Mouse (Mus musculus): ENCODE measurements around the gene Lair1.
A peak's percentile ranks its signal among the peaks of the same experiment; 100 is the strongest.
"Not testable (repeated sequence)": the region's sequence is repeated elsewhere in the genome, so short reads cannot be mapped to it uniquely, and the experiment has no call there.

The Lair1 gene

DNA sequence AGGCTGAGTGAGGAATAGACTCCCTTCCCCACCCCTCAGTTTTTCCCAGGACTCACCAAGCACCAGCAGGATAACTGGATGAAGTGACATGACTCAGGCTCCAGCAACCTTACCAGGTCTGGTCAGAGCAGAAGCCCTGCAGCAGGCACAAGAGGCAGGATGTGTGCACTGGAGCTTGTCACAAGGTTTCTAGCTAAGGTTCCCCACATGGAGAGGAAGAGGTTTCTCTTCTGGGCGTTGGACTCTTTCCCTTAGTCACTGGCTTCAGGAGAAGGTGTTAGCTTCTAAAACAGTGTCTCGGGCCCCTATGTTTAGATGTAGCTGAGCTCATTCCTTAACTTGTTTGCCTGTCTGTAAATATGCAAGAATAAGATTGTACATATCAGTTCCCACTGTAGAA, at the start of gene Lair1:
Gene Lair1, minus strand, starts transcription at position 192 of the 400 bp plus-strand sequence.
- DNase-seq, result peak in 1 of 2 experiments; percentile 36

DNA sequence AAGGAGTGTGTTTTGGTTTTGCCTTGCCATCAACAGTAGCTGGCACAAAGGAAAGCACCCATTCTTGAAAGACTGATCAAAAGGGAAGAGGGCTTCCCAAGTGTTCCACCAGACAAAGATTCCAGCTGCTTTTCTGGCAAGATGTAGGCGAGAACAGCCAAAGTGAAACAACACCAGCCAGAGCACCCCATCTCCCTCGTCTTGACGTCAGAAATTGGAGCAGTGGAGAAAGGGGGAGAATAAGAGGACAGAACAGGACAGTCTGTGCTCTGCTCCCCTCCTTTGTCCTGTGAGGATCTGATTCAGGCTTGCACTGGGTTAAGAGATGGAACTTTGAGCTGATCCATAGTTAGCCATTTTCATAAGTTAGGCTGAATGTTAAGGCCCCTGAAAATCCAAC, 48.8 kb upstream of the Lair1 start:
- DNase-seq, result no peak

DNA sequence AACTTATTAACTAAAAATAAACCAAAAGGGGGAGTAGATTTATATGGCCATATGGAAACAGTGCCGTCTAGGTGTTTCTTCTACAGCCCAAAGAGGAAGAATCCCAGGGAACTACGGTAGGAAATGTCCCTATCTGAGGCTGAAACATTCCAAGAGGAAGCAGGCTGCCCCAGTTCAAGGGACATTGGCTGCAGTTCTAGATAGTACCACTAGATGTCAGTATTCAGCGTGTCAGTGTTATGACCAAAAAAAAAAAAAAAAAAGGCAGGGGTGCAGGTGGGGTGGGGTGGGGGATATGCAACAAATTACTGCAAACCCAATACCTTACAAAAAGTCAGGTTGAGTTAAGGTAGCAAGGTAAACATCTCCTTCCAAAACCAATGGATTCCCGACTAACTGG, 40.4 kb upstream of the Lair1 start:
- DNase-seq, result no peak

DNA sequence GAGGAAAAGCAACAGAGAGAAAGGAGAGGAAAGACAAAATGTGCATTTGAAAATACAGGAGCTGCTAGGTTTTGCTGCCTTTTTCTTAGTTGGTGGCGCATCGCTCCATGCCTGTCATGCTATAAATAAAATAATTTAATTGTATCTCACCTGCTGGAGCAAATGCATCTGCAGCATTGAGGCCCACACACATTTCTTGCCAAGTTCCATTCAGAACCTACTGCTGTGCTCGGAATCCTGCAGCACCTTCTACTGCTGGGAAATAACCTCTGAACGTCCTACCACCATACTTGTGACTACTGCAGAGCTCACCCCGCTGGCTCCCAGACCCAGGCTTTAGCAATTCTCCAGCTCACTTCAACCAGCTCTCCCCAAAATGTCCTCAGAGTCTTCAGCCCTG, 38.1 kb upstream of the Lair1 start:
- no peak for DNase-seq

- DNase-seq, result no peak
Measured at GRCm38 (mm10) chr7:4098832-4099231, 35.8 kb upstream of the Lair1 start.

DNA sequence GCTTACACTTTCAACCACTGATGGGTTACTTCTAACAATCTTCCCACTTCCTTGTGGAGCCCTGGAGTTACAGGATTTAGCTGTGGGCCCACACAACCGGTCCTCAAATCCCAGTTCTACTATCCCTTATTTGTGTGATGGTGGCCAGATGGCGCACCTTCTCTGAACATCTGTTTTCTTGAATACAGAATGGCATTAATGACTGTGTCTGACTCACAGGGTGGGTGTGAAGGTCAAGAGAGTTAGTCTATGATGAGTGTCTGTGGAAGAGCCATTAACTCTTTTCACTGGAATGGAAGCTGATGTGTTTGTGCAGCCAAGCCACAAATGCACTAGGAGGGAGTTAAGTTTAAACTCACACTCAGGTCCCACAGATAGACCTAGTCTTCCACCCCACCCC, 35.3 kb upstream of the Lair1 start:
- DNase-seq, result no peak

GRCm38 (mm10) chr7:4091170-4091569, 28.2 kb upstream of the Lair1 start:
- DNase-seq, result no peak

DNA sequence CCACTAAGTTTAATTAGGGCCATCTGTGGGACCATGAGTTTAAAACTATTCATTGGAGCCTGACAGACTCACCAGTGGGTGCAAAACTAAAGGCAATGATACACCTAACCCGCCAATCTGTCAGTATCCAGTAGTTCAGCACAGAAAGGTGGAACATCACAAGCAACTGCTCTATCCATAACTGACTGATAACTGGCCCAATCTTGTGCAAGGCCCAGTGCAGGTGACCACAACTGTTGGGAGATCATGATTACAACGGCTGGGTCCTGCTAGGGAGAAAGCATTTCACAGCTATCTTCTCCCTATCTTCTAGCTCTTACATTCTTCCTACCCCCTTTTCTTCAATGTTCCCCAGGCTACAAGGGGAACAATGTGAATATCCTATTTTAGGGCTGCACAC, 25.7 kb upstream of the Lair1 start:
- DNase-seq, result no peak

DNA sequence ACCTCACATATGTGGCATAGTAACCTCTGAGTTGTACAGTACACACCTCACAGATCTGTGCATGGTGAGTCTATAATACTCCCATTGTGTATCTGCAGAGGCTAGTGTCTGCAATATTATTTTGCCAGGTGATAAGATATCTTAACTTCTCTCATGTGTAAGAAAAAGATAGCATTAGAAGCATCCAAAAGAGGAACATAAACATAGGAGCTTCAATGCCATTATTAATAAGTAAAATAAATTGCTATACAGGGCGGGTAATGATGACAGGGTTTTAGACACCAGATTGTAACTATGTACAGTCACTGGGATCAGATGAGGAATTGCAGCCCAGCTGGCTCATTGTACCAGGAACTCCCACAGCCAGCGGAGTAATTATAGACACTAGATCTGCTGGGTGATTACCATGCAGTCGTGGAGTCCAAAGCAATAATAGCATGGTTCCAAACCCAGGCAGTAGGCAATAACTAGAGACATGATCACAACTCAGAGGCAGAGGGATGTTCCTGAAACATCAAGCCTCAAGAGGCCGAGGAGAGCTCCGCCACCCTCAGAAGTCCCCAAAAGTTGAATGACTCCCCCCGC, 25.0 kb upstream of the Lair1 start:
- DNase-seq, result no peak

DNA sequence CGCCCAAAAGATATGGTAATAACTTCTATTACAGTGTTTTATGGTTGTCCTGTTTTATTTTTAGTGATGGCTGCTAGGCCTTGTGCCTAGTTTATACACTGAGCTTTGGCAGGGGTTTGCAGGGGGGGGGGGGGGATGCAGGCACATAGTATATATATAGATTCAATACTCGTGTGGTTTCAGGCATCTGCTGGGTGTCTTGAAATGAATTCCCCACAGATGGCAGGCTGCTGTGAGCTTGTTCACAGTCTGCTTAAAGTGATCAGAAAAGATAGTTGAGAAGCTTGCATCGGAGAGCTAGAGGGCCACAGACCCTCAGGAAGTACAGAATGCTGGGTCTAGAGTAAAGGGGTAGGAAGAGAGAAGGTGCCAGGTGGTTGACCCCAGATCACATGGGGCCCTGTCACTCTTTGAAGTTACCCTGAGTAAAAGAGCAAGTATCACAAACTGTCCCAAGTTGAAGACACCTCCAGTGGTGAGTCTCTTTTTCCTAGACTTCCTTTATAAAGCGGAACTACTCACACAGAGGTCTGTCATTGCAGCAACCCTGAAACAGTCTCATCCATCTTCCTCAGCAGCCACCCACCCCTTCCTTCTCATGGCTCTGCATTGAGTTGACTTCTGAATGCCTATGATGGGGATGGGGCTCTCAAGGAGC, 24.4 kb upstream of the Lair1 start:
- DNase-seq, result no peak

- no peak for DNase-seq
Measured at GRCm38 (mm10) chr7:4085562-4085961, 22.6 kb upstream of the Lair1 start.

GRCm38 (mm10) chr7:4084161-4084560, 21.2 kb upstream of the Lair1 start:
- DNase-seq, result no peak

DNA sequence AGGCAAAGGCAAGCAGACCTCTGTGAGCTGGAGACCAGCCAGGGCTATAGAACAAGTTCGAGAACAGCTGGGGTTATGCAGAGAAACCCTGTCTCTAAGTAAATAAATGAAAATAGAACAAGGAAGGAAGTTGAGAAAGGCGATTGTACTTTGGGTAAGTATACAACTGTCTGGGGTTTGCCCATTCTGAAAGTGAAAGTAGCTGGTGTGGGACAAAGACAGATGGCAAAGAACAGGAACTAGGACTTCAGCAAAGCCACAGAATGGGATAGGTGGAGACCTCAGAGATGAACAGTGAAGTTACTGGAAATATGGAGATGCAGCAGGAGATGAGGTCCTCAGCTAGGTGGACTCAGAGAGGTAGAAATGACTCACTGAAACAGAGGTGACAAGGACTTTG, 19.8 kb upstream of the Lair1 start:
- DNase-seq, result peak in 1 of 2 experiments; percentile 42

- DNase-seq, result no peak
Measured at GRCm38 (mm10) chr7:4081706-4082105, 18.7 kb upstream of the Lair1 start.

DNA sequence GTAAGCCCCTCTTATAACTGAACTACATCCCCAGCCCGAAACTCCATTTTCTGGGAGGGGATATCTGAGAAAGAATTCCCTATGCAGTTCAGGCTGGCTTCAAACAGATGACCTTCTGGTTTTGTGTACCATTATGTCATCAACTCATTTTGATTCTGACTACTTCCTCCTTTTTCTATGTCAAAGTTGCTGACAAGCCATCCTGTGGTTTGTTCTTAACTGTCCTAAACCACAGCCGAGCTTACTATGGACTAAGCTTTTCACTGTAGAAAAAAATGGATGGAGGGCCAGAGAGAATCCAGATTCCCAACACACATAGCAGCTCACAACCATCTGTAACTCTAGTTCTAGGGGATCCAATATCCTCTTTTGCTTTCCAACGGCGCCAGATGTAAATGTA, 17.5 kb upstream of the Lair1 start:
- DNase-seq, result no peak

- no peak for DNase-seq
Measured at GRCm38 (mm10) chr7:4079511-4079910, 16.5 kb upstream of the Lair1 start.

DNA sequence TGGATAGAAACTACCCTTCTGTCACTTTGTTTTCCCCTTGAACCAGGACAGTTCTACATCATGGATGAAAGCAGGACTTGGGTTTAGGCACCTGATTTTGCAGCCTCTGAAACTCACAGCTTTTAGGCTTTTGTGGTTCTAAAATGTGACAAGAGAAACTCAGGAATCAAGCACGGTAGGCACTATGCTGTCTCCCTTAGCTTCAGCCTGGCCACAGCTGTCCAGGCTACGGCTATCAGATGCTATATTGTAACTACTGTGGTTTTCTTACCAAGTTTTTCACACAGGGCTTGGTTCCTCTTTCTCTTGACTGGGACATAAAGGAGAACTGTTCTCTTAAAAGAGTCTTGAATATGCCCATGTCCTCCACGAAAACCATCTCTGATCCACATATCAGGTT, 10.1 kb upstream of the Lair1 start:
- DNase-seq, result no peak

- no peak for DNase-seq
Measured at GRCm38 (mm10) chr7:4071066-4071465, 8.1 kb upstream of the Lair1 start.

- DNase-seq, result no peak
Measured at GRCm38 (mm10) chr7:4063714-4064425, 866 bp upstream of the Lair1 start.

DNA sequence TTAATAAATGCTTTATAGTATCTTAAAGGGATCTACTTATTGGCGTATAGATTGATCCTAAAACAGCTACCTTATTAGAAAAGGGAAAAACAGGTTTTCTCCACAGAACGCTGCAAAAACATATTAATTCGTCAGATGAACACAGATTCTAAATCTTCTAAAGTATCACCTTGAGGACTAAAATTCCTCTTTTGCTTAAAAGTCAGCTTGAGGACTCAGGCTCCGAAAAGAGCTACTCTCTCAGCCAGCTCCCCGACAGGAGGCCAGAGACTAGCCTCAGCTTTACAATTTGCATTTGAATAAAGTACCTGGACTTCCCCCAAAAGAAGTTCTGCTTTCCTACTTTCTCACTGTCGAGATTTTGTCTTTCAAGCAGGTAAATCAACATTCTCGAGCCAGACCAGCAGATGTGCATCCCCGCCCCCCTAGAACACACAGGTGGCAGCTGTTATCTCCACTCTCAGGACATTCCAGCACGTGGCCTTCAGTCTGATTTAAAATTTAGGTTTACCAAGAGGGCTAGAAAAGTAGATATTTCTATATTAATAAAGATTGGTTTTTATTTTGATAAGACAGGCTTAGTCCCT, 2.3 kb downstream of the Lair1 start:
- not testable (repeated sequence) for DNase-seq

DNA sequence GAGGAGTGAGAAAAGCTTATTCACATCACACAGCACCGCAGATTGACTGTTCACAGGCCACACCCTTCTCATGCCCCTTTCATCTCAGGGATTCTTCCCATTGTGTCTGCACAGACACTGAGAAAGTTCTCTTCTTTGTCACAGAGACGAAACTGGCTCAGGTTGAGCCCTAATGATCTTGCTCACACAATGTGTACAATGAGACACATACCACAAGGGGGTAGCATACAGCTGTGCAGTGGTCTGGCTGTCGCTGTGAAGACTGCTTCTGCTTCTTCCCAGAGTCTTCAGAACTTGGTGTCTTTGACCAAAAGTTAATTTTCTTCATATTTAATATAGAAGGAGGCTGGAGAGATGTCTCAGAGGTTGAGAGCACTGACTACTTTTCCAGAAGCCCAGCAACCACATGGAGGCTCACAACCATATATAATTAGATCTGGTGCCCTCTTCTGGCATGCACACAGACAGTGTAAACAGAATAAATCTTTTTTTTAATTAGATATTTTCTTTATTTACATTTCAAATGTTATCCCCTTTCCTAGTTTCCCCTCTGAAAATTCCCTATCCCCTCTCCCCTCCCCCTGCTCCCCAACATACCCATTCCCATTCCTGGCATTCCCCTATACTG, 36.1 kb downstream of the Lair1 start:
- DNase-seq, result no peak

DNA sequence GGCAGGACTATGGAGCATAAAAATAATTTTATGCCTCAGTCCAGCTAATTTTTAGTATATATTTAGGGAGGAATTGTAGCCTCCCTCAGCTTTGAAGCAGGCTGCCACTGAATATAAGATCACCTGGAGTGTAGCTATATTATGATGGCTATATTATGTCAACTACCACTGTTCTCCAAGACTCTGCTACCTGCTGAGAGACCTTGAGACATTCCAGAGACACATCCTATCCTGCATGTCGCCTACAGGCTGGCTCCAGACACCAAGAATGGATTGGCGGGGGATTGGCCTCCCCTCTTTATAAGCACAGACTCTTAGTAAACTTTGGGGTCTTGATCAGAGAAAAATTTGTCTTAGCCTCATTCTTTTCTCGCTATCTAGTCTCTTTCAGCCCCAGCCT, 58.4 kb downstream of the Lair1 start:
- DNase-seq, result not testable (repeated sequence)

GRCm38 (mm10) chr7:4003996-4004395, 59.0 kb downstream of the Lair1 start:
- DNase-seq, result not testable (repeated sequence)
